Mouse (Mus musculus): ENCODE results near the gene Kdr.
A peak's percentile ranks its signal among the peaks of the same experiment; 100 is the strongest.

Gene Kdr

DNA sequence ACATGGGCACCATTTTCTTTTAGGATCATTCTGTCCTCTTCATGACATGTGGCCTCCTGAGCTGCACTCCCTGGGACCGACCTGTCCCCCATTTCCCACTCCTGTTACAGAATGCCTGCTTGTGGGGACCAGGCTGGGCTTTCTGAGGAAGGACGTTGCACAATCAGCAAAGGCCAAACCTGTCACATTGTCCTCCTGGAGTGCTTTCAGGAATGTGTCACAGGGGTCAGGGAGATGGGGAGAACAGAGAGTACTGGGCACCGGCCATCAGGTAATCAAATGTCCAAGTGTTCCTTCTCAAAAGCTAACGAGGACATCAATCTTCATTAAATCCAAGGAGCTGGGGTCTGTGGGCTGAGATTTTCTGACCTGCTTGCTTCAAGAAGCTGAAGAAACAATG is 72.2 kb downstream of the Kdr start:
- DNase-seq, result peak; percentile 24 to 79

DNA sequence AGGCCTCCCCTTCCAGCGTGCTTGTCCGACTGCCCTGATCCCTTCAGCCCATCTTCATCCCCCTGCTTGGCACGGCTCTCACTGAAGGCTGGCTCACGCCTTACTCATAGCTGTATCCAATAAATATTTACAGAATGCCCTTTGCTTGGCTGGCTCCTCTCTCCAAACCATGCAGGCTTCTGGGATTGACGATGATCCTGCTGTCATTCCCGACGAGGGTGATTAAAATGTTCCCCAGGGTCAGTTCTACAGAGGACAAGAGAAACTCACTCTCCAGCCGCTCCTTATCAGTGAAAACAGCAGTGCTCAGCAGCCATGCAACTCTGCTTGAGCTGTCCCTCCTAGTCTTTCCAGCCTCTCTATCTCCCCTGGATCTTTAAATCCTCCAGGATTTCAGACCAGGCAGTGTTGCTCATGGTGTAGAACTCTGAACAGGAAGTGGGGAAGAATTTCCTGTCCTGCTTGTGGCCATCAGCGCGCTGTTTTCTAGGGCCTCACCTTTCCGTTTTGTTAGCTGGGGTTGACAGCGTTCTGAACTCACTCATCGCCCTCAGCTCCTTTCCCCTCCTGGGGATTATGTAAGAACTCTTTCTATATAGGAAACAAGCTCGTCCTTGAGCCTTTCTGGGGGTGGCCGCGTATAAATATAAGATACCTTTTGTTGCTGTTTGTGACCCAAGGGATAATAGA is 77.9 kb downstream of the Kdr start:
- peak in 1 of 2 experiments; percentile 58 for DNase-seq

DNA sequence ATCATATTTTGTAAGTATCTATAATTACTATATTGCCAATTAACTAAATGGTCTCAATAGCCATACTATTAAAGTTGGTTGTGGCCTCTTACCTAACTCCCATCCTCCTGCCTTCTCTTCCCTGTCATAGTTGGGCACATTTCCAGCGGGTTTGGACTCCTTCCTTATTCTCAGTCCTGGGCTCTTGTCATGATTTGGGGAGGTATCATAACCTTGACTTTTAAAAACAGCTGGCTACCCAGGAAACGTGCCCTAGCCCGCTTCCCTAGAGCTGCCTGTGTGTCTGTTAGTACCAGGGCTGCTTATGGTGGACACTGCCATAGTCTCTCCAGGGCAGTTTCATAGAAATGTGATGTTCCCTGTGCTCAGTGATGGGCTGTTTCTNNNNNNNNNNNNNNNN is 82.9 kb downstream of the Kdr start:
- DNase-seq, result peak in 1 of 2 experiments; percentile 28

DNA sequence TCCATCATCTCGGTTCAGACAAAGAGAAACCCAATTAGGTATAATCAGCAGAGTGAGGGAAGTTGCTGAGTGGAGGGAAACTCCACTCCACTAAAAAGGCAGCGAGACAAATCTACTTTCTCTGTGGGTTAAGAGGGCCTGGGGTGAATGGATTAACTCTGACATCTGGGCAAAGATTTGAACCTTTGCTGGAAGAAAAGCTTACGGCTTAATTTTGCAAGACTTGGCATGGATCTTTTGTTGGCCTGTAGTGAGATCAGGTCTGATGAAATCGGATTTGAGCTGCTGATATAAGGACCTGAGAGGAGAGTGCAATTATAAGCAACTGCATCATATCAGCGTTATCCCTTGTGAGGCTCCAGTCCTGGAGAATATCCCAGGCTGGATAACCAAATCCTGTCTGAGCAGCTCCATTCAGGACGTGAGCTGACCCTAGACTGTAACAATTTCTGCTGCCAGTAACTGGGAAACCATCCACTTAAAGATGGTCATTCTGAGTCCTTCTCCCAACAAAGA is 85.2 kb downstream of the Kdr start:
- DNase-seq, result no peak
